Mouse (Mus musculus) limb, embryonic 10.5 days (tissue): ENCODE results near the gene Cyb561d2. TPM values are rescaled to one million over a fixed set of nuclear protein-coding genes. Genes with fewer than 3 reads are reported as not detected.

Source experiments
- DNase-seq: peaks from one replicate; pipeline ENCODE4 v3.0.0-alpha.2; 2017; ENCODE audit warnings: low spot score
- H3K27ac ChIP-seq: fragments of 300-500 bp; sonication (generic); 2 replicates; pipeline ENCODE4 v1.5.1; 2016; ENCODE audit warnings: mild to moderate bottlenecking
- H3K27me3 ChIP-seq: fragments of 300-500 bp; sonication (generic); 2 replicates; pipeline ENCODE4 v1.6.1; 2016; ENCODE audit warnings: low read depth, mild to moderate bottlenecking; ENCODE audit not compliant: poor library complexity, severe bottlenecking
- H3K36me3 ChIP-seq: fragments of 300-500 bp; sonication (generic); 2 replicates; pipeline ENCODE4 v1.6.1; 2016; ENCODE audit warnings: mild to moderate bottlenecking, moderate library complexity
- H3K4me1 ChIP-seq: fragments of 300-500 bp; sonication (generic); 2 replicates; pipeline ENCODE4 v1.6.1; 2016
- H3K4me3 ChIP-seq: fragments of 300-500 bp; sonication (generic); 2 replicates; pipeline ENCODE4 v1.5.1; 2016; ENCODE audit warnings: mild to moderate bottlenecking, moderate library complexity
- H3K9me3 ChIP-seq: fragments of 300-500 bp; sonication (generic); replicated peaks from 2 replicates; pipeline ENCODE4 v1.6.1; 2016; ENCODE audit warnings: mild to moderate bottlenecking
- WGBS: fragments of 180-500 bp; shearing (Covaris S2); methylation state at CpG from one replicate; pipeline ENCODE4 v1.1.7; 2016; 5-methylcytosine and 5-hydroxymethylcytosine counted together
- polyA plus RNA-seq: library from polyadenylated mRNA; unstranded; fragments of >200 nt; fragmentation: Nextera tagmentation; extraction: Ambion mirVana; gene quantifications from 2 replicates; pipeline ENCODE4 v1.2.1, GENCODE M21; 2016

The Cyb561d2 gene
- polyA plus RNA-seq, 1 experiment from 2014 or later, result 13.2 TPM

- Histone ChIP-seq H3K4me3 (peak overlapping the region; percentile 22), H3K36me3 (no peaks in the 10 kb centered on the region), H3K9me3 (no peaks in the 10 kb centered on the region), H3K27ac (peak overlapping the region; percentile 27), H3K4me1 (peaks cover 37% of the 10 kb centered on the region), H3K27me3 (peaks cover 97% of the 10 kb centered on the region)
- WGBS, result 28% methylated on average over 25 of the region's 25 CpGs
- no peak for DNase-seq
These were observed 20.1 kb downstream of the Cyb561d2 start for GRCm38 (mm10) chr9:107521711-107522399.

GRCm38 (mm10) chr9:107521190-107521589 lies 20.8 kb downstream of the Cyb561d2 start:
- peaks cover 97% of the 10 kb centered on the region for H3K27me3 ChIP-seq

DNA sequence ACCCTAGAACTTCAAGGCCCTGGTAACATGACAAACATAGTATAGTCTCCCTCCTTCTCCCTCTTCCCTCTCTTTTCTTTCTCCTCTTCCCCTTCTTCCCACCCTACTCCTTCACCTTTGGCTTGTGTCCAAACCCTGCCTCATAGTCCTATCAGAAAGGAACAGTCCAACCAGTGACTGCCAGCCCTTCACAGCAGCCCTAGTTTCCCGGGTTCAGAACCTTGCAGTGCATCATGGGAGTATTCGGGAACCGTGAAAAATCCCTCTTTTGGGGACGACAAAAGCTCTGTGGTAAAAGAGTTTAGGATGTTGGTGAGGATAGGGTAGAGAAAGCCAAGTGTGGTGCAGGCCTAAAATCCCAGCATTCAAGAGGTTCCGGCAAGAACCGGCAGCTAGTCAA lies 21.7 kb downstream of the Cyb561d2 start:
- H3K4me1 ChIP-seq, result peaks cover 34% of the 10 kb centered on the region
- DNase-seq, result no peak
- H3K36me3 ChIP-seq, result no peaks in the 10 kb centered on the region
- WGBS, result 72% methylated on average over 6 of the region's 6 CpGs
- no peak overlapping the region for H3K4me3 ChIP-seq
- peaks cover 89% of the 10 kb centered on the region for H3K27me3 ChIP-seq
- no peak overlapping the region for H3K27ac ChIP-seq
- H3K9me3 ChIP-seq, result no peaks in the 10 kb centered on the region

More at GRCm38 (mm10) chr9:107521190-107521589, 20.8 kb downstream of the Cyb561d2 start:
- 73% methylated on average over 5 of the region's 5 CpGs for WGBS
- Histone ChIP-seq H3K4me3 (no peak overlapping the region), H3K27ac (peak overlapping the region; percentile 51; the same call in 1 of the 2 replicates), H3K36me3 (no peaks in the 10 kb centered on the region), H3K9me3 (no peaks in the 10 kb centered on the region), H3K4me1 (peaks cover 34% of the 10 kb centered on the region)
- DNase-seq, result no peak

GRCm38 (mm10) chr9:107514303-107514955 lies 27.6 kb downstream of the Cyb561d2 start:
- H3K9me3 ChIP-seq, result no peaks in the 10 kb centered on the region
- H3K4me1 ChIP-seq, result peaks cover 22% of the 10 kb centered on the region
- H3K36me3 ChIP-seq, result no peaks in the 10 kb centered on the region
- H3K4me3 ChIP-seq, result no peak overlapping the region
- peak; percentile 96 for DNase-seq
- H3K27ac ChIP-seq, result no peak overlapping the region
- peaks cover 83% of the 10 kb centered on the region for H3K27me3 ChIP-seq
- 21% methylated on average over 14 of the region's 14 CpGs for WGBS

GRCm38 (mm10) chr9:107512326-107512725 lies 29.7 kb downstream of the Cyb561d2 start:
- no peak overlapping the region for H3K4me3 ChIP-seq
- no peaks in the 10 kb centered on the region for H3K9me3 ChIP-seq
- peaks cover 25% of the 10 kb centered on the region for H3K4me1 ChIP-seq
- no peaks in the 10 kb centered on the region for H3K36me3 ChIP-seq
- DNase-seq, result no peak
- WGBS, result 87% methylated on average over 16 of the region's 16 CpGs
- peaks cover 84% of the 10 kb centered on the region for H3K27me3 ChIP-seq
- H3K27ac ChIP-seq, result no peak overlapping the region

GRCm38 (mm10) chr9:107511436-107511835 lies 30.6 kb downstream of the Cyb561d2 start:
- H3K4me1 ChIP-seq, result peaks cover 18% of the 10 kb centered on the region
- WGBS, result 49% methylated on average over 8 of the region's 8 CpGs
- H3K27ac ChIP-seq, result no peak overlapping the region; the same call in 1 of the 2 replicates

GRCm38 (mm10) chr9:107510384-107511100 lies 31.5 kb downstream of the Cyb561d2 start:
- Histone ChIP-seq H3K4me1 (peaks cover 20% of the 10 kb centered on the region), H3K4me3 (no peak overlapping the region), H3K27ac (no peak overlapping the region), H3K36me3 (no peaks in the 10 kb centered on the region), H3K27me3 (peaks cover 89% of the 10 kb centered on the region), H3K9me3 (no peaks in the 10 kb centered on the region)
- no peak for DNase-seq
- 80% methylated on average over 14 of the region's 14 CpGs for WGBS

More at GRCm38 (mm10) chr9:107511436-107511835, 30.6 kb downstream of the Cyb561d2 start:
- no peak for DNase-seq
- Histone ChIP-seq H3K4me3 (no peak overlapping the region), H3K36me3 (no peaks in the 10 kb centered on the region), H3K9me3 (no peaks in the 10 kb centered on the region), H3K27me3 (peaks cover 84% of the 10 kb centered on the region)

DNA sequence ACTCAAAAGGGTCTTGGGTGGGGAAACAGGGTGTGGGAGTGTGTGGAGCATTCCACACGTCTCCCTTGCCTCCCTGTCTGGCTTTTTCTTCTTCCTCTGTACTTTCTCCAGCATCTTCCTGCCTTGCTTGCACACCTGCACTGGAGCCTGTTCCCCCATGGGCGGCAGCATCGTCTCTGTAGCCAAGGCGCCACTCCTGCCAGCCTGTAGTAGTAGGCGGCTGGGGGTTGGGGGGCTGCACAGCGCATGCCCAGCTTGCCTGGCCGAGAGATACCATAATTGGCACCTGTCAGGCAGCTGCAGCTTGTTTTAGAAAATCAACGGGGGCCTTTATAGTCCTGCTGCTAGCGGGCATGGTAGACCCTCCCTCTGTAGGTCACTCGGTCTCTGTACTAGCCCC lies 33.7 kb downstream of the Cyb561d2 start:
- no peak overlapping the region for H3K4me3 ChIP-seq
- H3K27me3 ChIP-seq, result peaks cover 90% of the 10 kb centered on the region
- no peak overlapping the region for H3K27ac ChIP-seq
- peaks cover 29% of the 10 kb centered on the region for H3K4me1 ChIP-seq
- H3K36me3 ChIP-seq, result no peaks in the 10 kb centered on the region
- H3K9me3 ChIP-seq, result no peaks in the 10 kb centered on the region
- no peak for DNase-seq
- WGBS, result 57% methylated on average over 10 of the region's 10 CpGs

- Histone ChIP-seq H3K4me1 (peaks cover 16% of the 10 kb centered on the region), H3K9me3 (no peaks in the 10 kb centered on the region), H3K27me3 (peaks cover 78% of the 10 kb centered on the region), H3K4me3 (no peak overlapping the region), H3K27ac (no peak overlapping the region), H3K36me3 (no peaks in the 10 kb centered on the region)
- 69% methylated on average over 19 of the region's 19 CpGs for WGBS
- no peak for DNase-seq
These were observed 37.1 kb downstream of the Cyb561d2 start for GRCm38 (mm10) chr9:107504662-107505537.

DNA sequence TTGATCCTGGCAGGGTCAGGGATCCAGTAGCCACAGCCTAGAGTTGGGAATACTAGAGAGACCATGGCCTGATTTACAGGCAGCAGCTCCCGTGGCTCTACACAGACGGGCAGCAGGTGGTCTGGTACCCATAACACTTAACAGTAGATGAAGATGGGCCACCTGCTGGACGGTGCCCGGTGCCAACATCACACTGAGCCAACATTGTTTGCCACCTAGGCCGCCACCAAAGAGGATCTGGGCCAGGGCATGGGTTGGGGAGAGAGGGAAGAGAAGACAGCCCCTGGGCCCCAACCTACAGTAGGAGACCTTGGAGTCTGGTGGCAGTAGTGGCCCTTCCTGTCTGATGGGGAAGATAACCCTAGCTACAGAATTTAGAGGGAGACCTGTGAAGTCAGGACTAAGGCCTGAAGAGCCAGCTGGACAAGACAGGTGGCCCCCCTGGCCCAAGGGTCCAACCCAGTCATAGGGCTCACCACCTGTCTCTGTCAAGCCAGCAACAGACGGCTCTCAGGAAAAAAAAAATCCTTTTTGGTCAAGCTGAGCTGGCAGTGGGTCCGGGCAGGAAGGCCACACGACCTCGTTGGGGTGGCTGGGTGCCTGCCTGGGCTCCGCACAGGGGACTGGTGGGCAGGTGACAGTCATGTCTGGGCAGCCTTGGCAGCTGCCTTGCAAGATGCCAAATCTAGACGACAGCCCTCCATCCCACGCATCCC lies 39.7 kb downstream of the Cyb561d2 start:
- 92% methylated on average over 12 of the region's 12 CpGs for WGBS

GRCm38 (mm10) chr9:107500708-107501286 lies 41.2 kb downstream of the Cyb561d2 start:
- Histone ChIP-seq H3K27me3 (peaks cover 40% of the 10 kb centered on the region), H3K36me3 (no peaks in the 10 kb centered on the region), H3K4me1 (peaks cover 11% of the 10 kb centered on the region), H3K4me3 (no peak overlapping the region), H3K27ac (no peak overlapping the region), H3K9me3 (no peaks in the 10 kb centered on the region)
- 76% methylated on average over 3 of the region's 3 CpGs for WGBS
- DNase-seq, result no peak

More for the DNA sequence above, 39.7 kb downstream of the Cyb561d2 start:
- no peaks in the 10 kb centered on the region for H3K36me3 ChIP-seq
- no peak overlapping the region for H3K27ac ChIP-seq
- H3K27me3 ChIP-seq, result peaks cover 52% of the 10 kb centered on the region
- H3K9me3 ChIP-seq, result no peaks in the 10 kb centered on the region
- H3K4me1 ChIP-seq, result peaks cover 11% of the 10 kb centered on the region
- DNase-seq, result no peak
- no peak overlapping the region for H3K4me3 ChIP-seq
